Comparison of ENCODE assay signal across 15 mouse cellular contexts in the genomic region with DNA sequence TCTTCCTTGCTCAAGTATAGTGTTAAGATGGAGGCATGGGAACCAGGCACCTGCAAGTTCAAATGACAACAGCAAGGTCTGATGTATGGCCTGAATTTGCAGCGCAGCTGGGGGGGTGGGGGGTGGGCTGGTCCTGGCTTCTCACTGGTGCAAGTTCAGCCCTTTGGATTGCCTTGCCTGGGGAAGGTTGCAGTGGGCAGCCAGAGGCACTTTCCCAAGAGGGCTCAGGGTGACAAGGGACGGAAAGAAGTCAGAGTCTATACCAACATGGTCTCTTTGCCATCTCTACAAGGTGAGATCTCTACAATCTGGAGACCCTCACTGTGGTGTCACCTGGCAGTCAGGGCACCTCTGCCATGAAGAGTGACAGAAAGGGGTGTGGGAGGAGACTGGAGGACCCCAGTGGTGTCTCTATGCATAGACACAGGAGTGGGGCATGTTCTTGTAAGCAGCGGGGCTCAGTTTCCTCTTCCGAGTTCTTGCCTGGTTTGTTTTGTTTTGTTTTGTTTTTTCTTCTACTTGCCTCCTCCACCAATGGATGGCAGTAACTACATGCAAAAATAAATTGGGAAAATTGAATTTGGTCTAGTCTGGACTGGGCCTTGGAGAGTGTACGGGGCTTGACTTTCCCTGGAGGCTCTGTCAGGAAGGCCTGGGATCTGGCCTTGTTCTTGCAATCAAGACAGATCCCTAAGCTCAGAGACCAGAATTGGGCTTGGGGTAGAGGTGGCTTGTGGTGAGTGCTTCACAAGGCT.
DNase-seq lines count a peak whose midpoint lies in the region; ATAC-seq and TF ChIP-seq lines count a peak whose summit lies in the region.
"Had no signal": no experiment of that assay in that cellular context is flagged by ENCODE, and none has a peak within 500 bp of the region (broad histone marks: within the 10 kb centered on the region; RNA-seq: fewer than 3 reads in every experiment).

No protein-coding gene starts in this region.

- peak; percentile 5; the same call in 1 of the 2 replicates for TF ChIP-seq CTCF in lung, postnatal 0 days (IDR thresholded peaks at IDR 0.05)
- TF ChIP-seq CTCF in lung, adult 2 months (IDR thresholded peaks at IDR 0.05; ENCODE audit: insufficient read depth, low read length), result no peak
- TF ChIP-seq CTCF in stomach, postnatal 0 days (IDR thresholded peaks at IDR 0.05; ENCODE audit: low read depth), result peak; percentile 10; the same call in 1 of the 2 replicates

- 73% methylated on average over 5 of the region's 5 CpGs for WGBS in lung, postnatal 0 days
- WGBS in lung, adult 2 months, result 83% methylated on average over 5 of the region's 5 CpGs
- 83% methylated on average over 5 of the region's 5 CpGs for WGBS in stomach, postnatal 0 days

- H3K9me3 ChIP-seq in lung, postnatal 0 days (ENCODE audit: low read length), result no peaks in the 10 kb centered on the region
- no peaks in the 10 kb centered on the region for H3K9me3 ChIP-seq in stomach, postnatal 0 days (ENCODE audit: control insufficient read depth, low read length)
- H3K9me3 ChIP-seq: limb, embryonic 13.5 days had no signal

- H3K27ac ChIP-seq in lung, postnatal 0 days (ENCODE audit: low read length), result no peak overlapping the region
- H3K27ac ChIP-seq in stomach, postnatal 0 days (replicated peaks), result no peak overlapping the region
- H3K27ac ChIP-seq: left cerebral cortex, adult 2 months; limb, embryonic 13.5 days; macrophage had no signal

- ATAC-seq in lung, postnatal 0 days, result no peak
- ATAC-seq in stomach, postnatal 0 days (ENCODE audit: low FRiP score, low TSS enrichment), result no peak
- ATAC-seq: activated CD4-positive, CD25-positive, alpha-beta regulatory T cell, adult 4 months; liver, postnatal 0 days had no signal

- no peak overlapping the region for H3K4me3 ChIP-seq in lung, postnatal 0 days (ENCODE audit: low read depth, low read length)
- no peak overlapping the region for H3K4me3 ChIP-seq in lung, adult 2 months (replicated peaks; ENCODE audit: extremely low read depth, low read depth, low read length)
- no peak overlapping the region for H3K4me3 ChIP-seq in stomach, postnatal 0 days (ENCODE audit: low read depth, low read length)
- H3K4me3 ChIP-seq: erythroblast, embryonic 14.5 days; left cerebral cortex, adult 2 months; limb, embryonic 13.5 days had no signal

- intact Hi-C loops in heart, postnatal 14 days (cut with DNase I), result no loop called here

- peak; percentile 73 for DNase-seq in heart, adult 11 months
- no peak for DNase-seq in heart, postnatal 14 days
- DNase-seq in lung, postnatal 0 days (ENCODE audit: low spot score), result no peak
- DNase-seq in lung, adult 2 months, result no peak
- peak; percentile 39 for DNase-seq in cerebellum, adult 9-11 months
- no peak for DNase-seq in stomach, postnatal 0 days (ENCODE audit: low spot score)
- no peak for DNase-seq in adrenal gland, postnatal 25 days
- DNase-seq: kidney, postnatal 25 days; liver, postnatal 0 days; right cerebral cortex, postnatal 14 days had no signal

- H3K9ac ChIP-seq in lung, postnatal 0 days (replicated peaks; ENCODE audit: low read depth), result no peak overlapping the region
- no peak overlapping the region for H3K9ac ChIP-seq in stomach, postnatal 0 days (ENCODE audit: low read length)
- H3K9ac ChIP-seq: limb, embryonic 13.5 days; liver, postnatal 0 days had no signal

- H3K4me1 ChIP-seq in lung, postnatal 0 days (ENCODE audit: insufficient read depth, low read depth, low read length), result no peaks in the 10 kb centered on the region
- no peaks in the 10 kb centered on the region for H3K4me1 ChIP-seq in lung, adult 2 months (ENCODE audit: control insufficient read depth, insufficient read depth, low read length)
- H3K4me1 ChIP-seq in stomach, postnatal 0 days (replicated peaks; ENCODE audit: control insufficient read depth, insufficient read depth), result no peaks in the 10 kb centered on the region
- H3K4me1 ChIP-seq: limb, embryonic 13.5 days had no signal

- TF ChIP-seq POLR2A in lung, adult 2 months (IDR thresholded peaks at IDR 0.05; ENCODE audit: borderline replicate concordance, extremely low read depth, low read depth, low read length), result no peak

- TF ChIP-seq EP300 in lung, postnatal 0 days (IDR thresholded peaks at IDR 0.05), result no peak
- TF ChIP-seq EP300 in stomach, postnatal 0 days (optimal IDR thresholded peaks at IDR 0.05), result no peak

- no peaks in the 10 kb centered on the region for H3K27me3 ChIP-seq in lung, postnatal 0 days (replicated peaks; ENCODE audit: insufficient read depth, low read length)
- H3K27me3 ChIP-seq in stomach, postnatal 0 days (ENCODE audit: control insufficient read depth, insufficient read depth, low read length), result no peaks in the 10 kb centered on the region
- H3K27me3 ChIP-seq: limb, embryonic 13.5 days had no signal

- H3K4me2 ChIP-seq in lung, postnatal 0 days (replicated peaks; ENCODE audit: low read depth, low read length), result no peak overlapping the region
- no peak overlapping the region for H3K4me2 ChIP-seq in stomach, postnatal 0 days (replicated peaks; ENCODE audit: low read depth)
- H3K4me2 ChIP-seq: limb, embryonic 13.5 days had no signal

- no peaks in the 10 kb centered on the region for H3K36me3 ChIP-seq in lung, postnatal 0 days (ENCODE audit: insufficient read depth, low read length)
- H3K36me3 ChIP-seq in stomach, postnatal 0 days (ENCODE audit: control insufficient read depth, insufficient read depth, low read length), result no peaks in the 10 kb centered on the region
- H3K36me3 ChIP-seq: limb, embryonic 13.5 days had no signal

Comparison
In these comparisons a context has a peak if more than half of its experiments do, and no peak if none do; other contexts are left out.
1. DNase-seq: peak in heart, adult 11 months (single experiment) and cerebellum, adult 9-11 months (single experiment); none in heart, postnatal 14 days (0 of 2), lung, postnatal 0 days (single experiment), lung, adult 2 months (single experiment), stomach, postnatal 0 days (single experiment) and adrenal gland, postnatal 25 days (single experiment).